Mouse (Mus musculus): ENCODE data around the gene Cops4. TPM values are rescaled to one million over a fixed set of nuclear protein-coding genes. Genes with fewer than 3 reads are reported as not detected.

Cops4 gene
- polyA plus RNA-seq, 1 experiment from 2014 or later = 212 TPM

- 100% methylated on average over 1 of the region's 1 CpGs for WGBS
- no peaks in the 10 kb centered on the region for H3K9me3 ChIP-seq (ENCODE audit: control insufficient read depth, low read length)
- H3K4me2 ChIP-seq (replicated peaks; ENCODE audit: low read depth, low read length) = no peak overlapping the region
- no peak for ATAC-seq (ENCODE audit: low FRiP score, low TSS enrichment)
- no peak overlapping the region for H3K9ac ChIP-seq (ENCODE audit: low read depth, low read length)
- H3K27ac ChIP-seq (ENCODE audit: low read depth, low read length) = no peak overlapping the region
- H3K36me3 ChIP-seq (ENCODE audit: control insufficient read depth, insufficient read depth, low read length) = peaks cover 39% of the 10 kb centered on the region
- H3K27me3 ChIP-seq (ENCODE audit: control insufficient read depth, insufficient read depth, low read length) = no peaks in the 10 kb centered on the region
- no peaks in the 10 kb centered on the region for H3K4me1 ChIP-seq (ENCODE audit: control insufficient read depth, insufficient read depth, low read length)
- no peak overlapping the region for H3K4me3 ChIP-seq (ENCODE audit: low read length)
These were observed 32.0 kb downstream of the Cops4 start for GRCm38 (mm10) chr5:100550151-100550550.

GRCm38 (mm10) chr5:100551952-100552351 lies 33.8 kb downstream of the Cops4 start:
- H3K9ac ChIP-seq (ENCODE audit: low read depth, low read length) = no peak overlapping the region
- H3K4me1 ChIP-seq (ENCODE audit: control insufficient read depth, insufficient read depth, low read length) = no peaks in the 10 kb centered on the region
- H3K9me3 ChIP-seq (ENCODE audit: control insufficient read depth, low read length) = no peaks in the 10 kb centered on the region
- peaks cover 25% of the 10 kb centered on the region for H3K36me3 ChIP-seq (ENCODE audit: control insufficient read depth, insufficient read depth, low read length)
- 67% methylated on average over 2 of the region's 2 CpGs for WGBS
- ATAC-seq (ENCODE audit: low FRiP score, low TSS enrichment) = no peak
- H3K27ac ChIP-seq (ENCODE audit: low read depth, low read length) = no peak overlapping the region
- no peak overlapping the region for H3K4me2 ChIP-seq (replicated peaks; ENCODE audit: low read depth, low read length)
- H3K27me3 ChIP-seq (ENCODE audit: control insufficient read depth, insufficient read depth, low read length) = no peaks in the 10 kb centered on the region
- H3K4me3 ChIP-seq (ENCODE audit: low read length) = no peak overlapping the region

DNA sequence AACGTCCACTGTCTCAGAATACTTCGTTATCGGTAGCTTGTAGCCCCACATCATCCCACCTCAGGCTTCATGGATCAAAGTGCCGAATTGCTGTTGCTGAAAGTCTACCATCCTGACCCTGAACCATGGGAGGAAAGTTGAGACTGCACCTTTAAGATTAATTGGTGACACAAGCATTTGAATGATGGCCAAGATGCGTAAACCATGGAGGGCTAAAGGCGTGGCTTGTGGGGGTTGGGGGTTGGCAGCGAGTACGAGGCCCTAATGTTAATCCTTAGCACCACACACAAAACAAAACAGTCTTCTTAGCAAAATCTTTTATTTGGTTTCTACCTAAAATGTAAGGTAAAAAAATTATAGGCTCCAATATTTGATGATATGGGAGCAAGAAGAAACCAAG lies 35.3 kb downstream of the Cops4 start:
- Histone ChIP-seq H3K4me3 (ENCODE audit: low read length) (no peak overlapping the region), H3K36me3 (ENCODE audit: control insufficient read depth, insufficient read depth, low read length) (peaks cover 10% of the 10 kb centered on the region), H3K27me3 (ENCODE audit: control insufficient read depth, insufficient read depth, low read length) (no peaks in the 10 kb centered on the region), H3K9ac (ENCODE audit: low read depth, low read length) (no peak overlapping the region), H3K9me3 (ENCODE audit: control insufficient read depth, low read length) (no peaks in the 10 kb centered on the region), H3K27ac (ENCODE audit: low read depth, low read length) (no peak overlapping the region), H3K4me1 (ENCODE audit: control insufficient read depth, insufficient read depth, low read length) (0 out of 2 replicates have a peak, but pooled peaks cover 6% of the 10 kb centered on the region), H3K4me2 (replicated peaks; ENCODE audit: low read depth, low read length) (no peak overlapping the region)
- 24% methylated on average over 8 of the region's 8 CpGs for whole genome bisulfite sequencing
- ATAC-seq (ENCODE audit: low FRiP score, low TSS enrichment) = no peak

- Histone ChIP-seq H3K27me3 (ENCODE audit: control insufficient read depth, insufficient read depth, low read length) (no peaks in the 10 kb centered on the region), H3K27ac (ENCODE audit: low read depth, low read length) (no peak overlapping the region), H3K36me3 (ENCODE audit: control insufficient read depth, insufficient read depth, low read length) (no peaks in the 10 kb centered on the region; the same call in 1 of the 2 replicates), H3K4me2 (replicated peaks; ENCODE audit: low read depth, low read length) (no peak overlapping the region), H3K9ac (ENCODE audit: low read depth, low read length) (no peak overlapping the region), H3K4me1 (ENCODE audit: control insufficient read depth, insufficient read depth, low read length) (0 out of 2 replicates have a peak, but pooled peaks cover 6% of the 10 kb centered on the region), H3K9me3 (ENCODE audit: control insufficient read depth, low read length) (no peaks in the 10 kb centered on the region), H3K4me3 (ENCODE audit: low read length) (no peak overlapping the region)
- 75% methylated on average over 14 of the region's 14 CpGs for WGBS
- ATAC-seq (ENCODE audit: low FRiP score, low TSS enrichment) = no peak
These were observed 38.9 kb downstream of the Cops4 start for GRCm38 (mm10) chr5:100557019-100557418.

DNA sequence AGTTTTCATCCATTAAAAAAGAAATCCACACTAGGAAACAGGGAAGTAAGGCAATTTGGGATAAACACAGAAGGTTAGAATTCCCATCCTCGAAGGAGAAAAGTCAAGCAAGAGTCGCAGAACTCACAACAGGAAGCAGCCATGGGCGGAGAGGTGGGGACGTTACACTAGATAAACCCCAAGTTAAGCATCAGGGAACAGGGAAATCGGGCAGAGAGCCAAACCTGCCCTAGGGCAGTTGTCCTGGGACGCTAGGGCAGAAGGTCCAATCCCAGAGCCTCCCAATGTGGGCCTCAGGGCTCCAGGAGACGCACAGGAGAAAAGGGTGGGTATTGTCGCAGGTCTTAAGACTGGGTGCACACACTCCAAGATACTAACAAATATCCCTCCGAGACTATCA lies 39.4 kb downstream of the Cops4 start:
- whole genome bisulfite sequencing = 35% methylated on average over 9 of the region's 9 CpGs
- Histone ChIP-seq H3K4me1 (ENCODE audit: control insufficient read depth, insufficient read depth, low read length) (0 out of 2 replicates have a peak, but pooled peaks cover 6% of the 10 kb centered on the region), H3K27ac (ENCODE audit: low read depth, low read length) (no peak overlapping the region), H3K4me3 (ENCODE audit: low read length) (no peak overlapping the region), H3K9me3 (ENCODE audit: control insufficient read depth, low read length) (no peaks in the 10 kb centered on the region), H3K36me3 (ENCODE audit: control insufficient read depth, insufficient read depth, low read length) (no peaks in the 10 kb centered on the region; the same call in 1 of the 2 replicates), H3K9ac (ENCODE audit: low read depth, low read length) (no peak overlapping the region), H3K27me3 (ENCODE audit: control insufficient read depth, insufficient read depth, low read length) (no peaks in the 10 kb centered on the region), H3K4me2 (replicated peaks; ENCODE audit: low read depth, low read length) (no peak overlapping the region)
- ATAC-seq (ENCODE audit: low FRiP score, low TSS enrichment) = no peak

GRCm38 (mm10) chr5:100558783-100559182 lies 40.7 kb downstream of the Cops4 start:
- Histone ChIP-seq H3K4me3 (ENCODE audit: low read length) (no peak overlapping the region), H3K9me3 (ENCODE audit: control insufficient read depth, low read length) (no peaks in the 10 kb centered on the region), H3K36me3 (ENCODE audit: control insufficient read depth, insufficient read depth, low read length) (no peaks in the 10 kb centered on the region; the same call in 1 of the 2 replicates), H3K4me2 (replicated peaks; ENCODE audit: low read depth, low read length) (no peak overlapping the region), H3K27ac (ENCODE audit: low read depth, low read length) (no peak overlapping the region), H3K27me3 (ENCODE audit: control insufficient read depth, insufficient read depth, low read length) (no peaks in the 10 kb centered on the region), H3K4me1 (ENCODE audit: control insufficient read depth, insufficient read depth, low read length) (0 out of 2 replicates have a peak, but pooled peaks cover 6% of the 10 kb centered on the region), H3K9ac (ENCODE audit: low read depth, low read length) (no peak overlapping the region)
- WGBS = 81% methylated on average over 3 of the region's 3 CpGs
- ATAC-seq (ENCODE audit: low FRiP score, low TSS enrichment) = no peak

DNA sequence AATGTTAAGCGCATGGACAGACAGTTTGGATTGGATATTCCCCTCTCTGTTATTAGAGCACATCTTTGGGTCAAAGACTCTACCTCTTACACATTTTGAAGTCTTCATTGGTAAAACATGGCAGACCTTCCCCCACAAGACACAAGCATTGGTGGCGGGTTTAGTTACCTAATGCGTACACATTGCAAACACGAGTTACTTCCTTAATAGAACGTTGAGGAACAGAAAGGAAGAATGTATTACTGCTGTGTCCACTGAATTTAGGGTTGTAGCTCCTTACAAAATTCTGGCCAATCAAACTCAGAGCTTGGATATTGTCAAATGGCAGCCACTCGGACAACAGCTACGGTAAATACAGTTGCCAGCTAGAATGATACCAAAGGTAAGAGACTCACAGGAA lies 41.2 kb downstream of the Cops4 start:
- 95% methylated on average over 7 of the region's 7 CpGs for WGBS
- H3K4me3 ChIP-seq (ENCODE audit: low read length) = no peak overlapping the region
- no peaks in the 10 kb centered on the region; the same call in 1 of the 2 replicates for H3K36me3 ChIP-seq (ENCODE audit: control insufficient read depth, insufficient read depth, low read length)
- H3K27me3 ChIP-seq (ENCODE audit: control insufficient read depth, insufficient read depth, low read length) = no peaks in the 10 kb centered on the region
- no peak overlapping the region for H3K27ac ChIP-seq (ENCODE audit: low read depth, low read length)
- H3K9ac ChIP-seq (ENCODE audit: low read depth, low read length) = no peak overlapping the region
- no peaks in the 10 kb centered on the region for H3K9me3 ChIP-seq (ENCODE audit: control insufficient read depth, low read length)
- ATAC-seq (ENCODE audit: low FRiP score, low TSS enrichment) = no peak
- no peak overlapping the region for H3K4me2 ChIP-seq (replicated peaks; ENCODE audit: low read depth, low read length)
- 0 out of 2 replicates have a peak, but pooled peaks cover 6% of the 10 kb centered on the region for H3K4me1 ChIP-seq (ENCODE audit: control insufficient read depth, insufficient read depth, low read length)

DNA sequence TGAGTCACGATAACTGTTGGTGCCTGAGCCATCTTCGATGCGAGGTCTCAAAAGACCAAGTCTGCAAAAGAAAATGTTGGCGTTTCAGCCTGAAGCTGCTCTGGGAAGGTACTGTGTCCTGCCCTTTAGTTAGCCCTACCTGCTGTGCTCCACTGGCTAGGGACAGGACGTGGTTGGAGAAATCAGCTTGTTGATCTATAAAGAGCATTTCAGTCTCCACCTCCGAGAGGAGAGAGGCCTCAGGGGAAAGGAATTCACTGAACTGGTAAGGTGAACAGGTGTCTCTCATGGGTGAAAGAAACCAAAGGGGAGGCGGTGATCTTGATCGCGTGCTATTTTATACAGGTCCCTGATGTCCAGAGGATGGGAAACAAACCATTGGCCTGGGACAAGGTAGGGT lies 44.6 kb downstream of the Cops4 start:
- Histone ChIP-seq H3K4me2 (replicated peaks; ENCODE audit: low read depth, low read length) (no peak overlapping the region; the same call in 1 of the 2 replicates), H3K9me3 (ENCODE audit: control insufficient read depth, low read length) (no peaks in the 10 kb centered on the region), H3K27ac (ENCODE audit: low read depth, low read length) (peak overlapping the region; percentile 20; the same call in 1 of the 2 replicates), H3K4me1 (ENCODE audit: control insufficient read depth, insufficient read depth, low read length) (peaks cover 13% of the 10 kb centered on the region), H3K4me3 (ENCODE audit: low read length) (no peak overlapping the region), H3K9ac (ENCODE audit: low read depth, low read length) (no peak overlapping the region), H3K36me3 (ENCODE audit: control insufficient read depth, insufficient read depth, low read length) (no peaks in the 10 kb centered on the region; the same call in 1 of the 2 replicates), H3K27me3 (ENCODE audit: control insufficient read depth, insufficient read depth, low read length) (no peaks in the 10 kb centered on the region)
- peak; percentile 53; the same call in 1 of the 2 replicates for ATAC-seq (ENCODE audit: low FRiP score, low TSS enrichment)
- WGBS = 61% methylated on average over 9 of the region's 9 CpGs

DNA sequence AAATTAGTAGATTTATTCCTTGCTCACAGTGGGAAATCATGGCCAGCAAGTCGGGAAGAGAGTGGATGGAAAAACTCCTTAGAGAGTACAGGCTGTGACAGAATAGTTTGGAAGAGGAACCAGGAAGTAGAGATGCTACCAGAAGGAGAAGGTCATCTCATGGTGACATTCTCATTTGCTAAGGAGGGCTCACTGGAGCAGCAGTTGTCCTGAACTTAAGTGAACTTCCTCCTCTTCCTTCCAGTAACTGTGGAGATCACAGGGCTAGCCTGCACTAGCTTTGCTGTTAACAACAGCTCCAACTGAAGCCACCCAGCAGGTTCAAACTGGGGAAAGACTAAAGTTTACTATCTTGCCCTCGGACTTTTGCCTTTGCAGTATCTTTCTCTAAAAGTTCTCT lies 48.7 kb downstream of the Cops4 start:
- H3K4me3 ChIP-seq (ENCODE audit: low read length) = no peak overlapping the region
- H3K9ac ChIP-seq (ENCODE audit: low read depth, low read length) = no peak overlapping the region
- no peak overlapping the region; the same call in 1 of the 2 replicates for H3K4me2 ChIP-seq (replicated peaks; ENCODE audit: low read depth, low read length)
- H3K9me3 ChIP-seq (ENCODE audit: control insufficient read depth, low read length) = no peaks in the 10 kb centered on the region
- H3K4me1 ChIP-seq (ENCODE audit: control insufficient read depth, insufficient read depth, low read length) = peaks cover 24% of the 10 kb centered on the region
- 57% methylated on average over 2 of the region's 2 CpGs for WGBS
- H3K36me3 ChIP-seq (ENCODE audit: control insufficient read depth, insufficient read depth, low read length) = no peaks in the 10 kb centered on the region
- no peaks in the 10 kb centered on the region for H3K27me3 ChIP-seq (ENCODE audit: control insufficient read depth, insufficient read depth, low read length)
- ATAC-seq (ENCODE audit: low FRiP score, low TSS enrichment) = no peak
- H3K27ac ChIP-seq (ENCODE audit: low read depth, low read length) = peak overlapping the region; percentile 74

All from kidney, embryonic 14.5 days (tissue).